Mouse (Mus musculus) ZHBTc4 (cell line): ENCODE results near the gene Pycr1.
A peak's percentile ranks its signal among the peaks of the same experiment; 100 is the strongest.
"Not testable (repeated sequence)": the region's sequence is repeated elsewhere in the genome, so short reads cannot be mapped to it uniquely, and the experiment has no call there.

Experiments
- DNase-seq: peaks from one replicate; pipeline ENCODE4 v3.0.0-alpha.2; 2011; ENCODE audit warnings: low read depth, low spot score

The Pycr1 gene

GRCm38 (mm10) chr11:120643601-120643987 is at the start of gene Pycr1:
TSS of gene Pycr1 (minus strand) at chr11:120643769.
- DNase-seq, result peak; percentile 96

GRCm38 (mm10) chr11:120692471-120693011 is 49.0 kb upstream of the Pycr1 start:
- no peak for DNase-seq

- no peak for DNase-seq
These were observed 45.8 kb upstream of the Pycr1 start for GRCm38 (mm10) chr11:120689365-120689764.

GRCm38 (mm10) chr11:120686650-120687272 is 43.2 kb upstream of the Pycr1 start:
- no peak for DNase-seq

GRCm38 (mm10) chr11:120684660-120685059 is 41.1 kb upstream of the Pycr1 start:
- no peak for DNase-seq

- DNase-seq, result no peak
These were observed 40.5 kb upstream of the Pycr1 start for GRCm38 (mm10) chr11:120684086-120684485.

GRCm38 (mm10) chr11:120683536-120683935 is 40.0 kb upstream of the Pycr1 start:
- DNase-seq, result no peak

- no peak for DNase-seq
These were observed 39.1 kb upstream of the Pycr1 start for GRCm38 (mm10) chr11:120682683-120683082.

- peak; percentile 71 for DNase-seq
These were observed 36.3 kb upstream of the Pycr1 start for GRCm38 (mm10) chr11:120679909-120680308.

- DNase-seq, result no peak
These were observed 33.4 kb upstream of the Pycr1 start for GRCm38 (mm10) chr11:120676951-120677350.

- DNase-seq, result not testable (repeated sequence)
These were observed 32.3 kb upstream of the Pycr1 start for GRCm38 (mm10) chr11:120675875-120676274.

- DNase-seq, result no peak
These were observed 30.1 kb upstream of the Pycr1 start for GRCm38 (mm10) chr11:120673594-120674122.

GRCm38 (mm10) chr11:120672687-120673593 is 29.4 kb upstream of the Pycr1 start, which contains the start of gene Aspscr1:
TSS of gene Aspscr1 (plus strand) at chr11:120672973.
- DNase-seq, result peak; percentile 98

- DNase-seq, result peak; percentile 62
These were observed 23.0 kb upstream of the Pycr1 start for GRCm38 (mm10) chr11:120666617-120667016.

GRCm38 (mm10) chr11:120665406-120665805 is 21.8 kb upstream of the Pycr1 start:
- DNase-seq, result no peak

- peak; percentile 95 for DNase-seq
These were observed 20.1 kb upstream of the Pycr1 start for GRCm38 (mm10) chr11:120663714-120664113.

GRCm38 (mm10) chr11:120662759-120663158 is 19.2 kb upstream of the Pycr1 start:
- no peak for DNase-seq

GRCm38 (mm10) chr11:120661076-120661460 is 17.5 kb upstream of the Pycr1 start, which contains the start of gene Notum:
TSS of gene Notum (minus strand) at chr11:120661175.
- DNase-seq, result no peak

- peak; percentile 84 for DNase-seq
These were observed 16.9 kb upstream of the Pycr1 start for GRCm38 (mm10) chr11:120660301-120661075.

GRCm38 (mm10) chr11:120659509-120660300 is 16.1 kb upstream of the Pycr1 start:
- peak; percentile 34 for DNase-seq
